Mouse (Mus musculus): ENCODE data around the gene Nfix.

DNA sequence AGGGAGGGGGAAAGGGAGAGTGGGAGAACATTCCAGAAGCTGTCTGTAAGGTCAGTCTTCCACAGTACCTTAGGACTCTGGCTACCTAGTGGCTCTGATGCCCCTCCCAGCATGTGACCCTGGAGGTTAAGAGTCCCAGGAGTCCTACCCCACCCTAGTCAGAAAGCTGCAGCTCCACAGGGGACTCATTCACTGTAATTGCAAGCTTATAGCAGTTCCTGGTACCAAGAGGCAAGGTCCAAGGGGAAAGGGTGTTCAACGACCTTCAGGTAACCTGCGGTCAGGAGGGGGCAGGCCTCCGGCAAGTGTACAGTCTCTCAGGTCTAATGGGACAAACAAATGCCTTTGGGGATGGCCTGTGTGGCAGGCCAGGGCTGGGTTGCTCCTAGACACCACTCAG lies 149.9 kb downstream of the Nfix start:
- no peak for TF ChIP-seq CTCF (IDR thresholded peaks at IDR 0.05; ENCODE audit: low read depth)
- TF ChIP-seq EP300 (IDR thresholded peaks at IDR 0.05; ENCODE audit: low read depth): no peak

Data from liver, embryonic 14.5 days (tissue).